Mouse (Mus musculus) midbrain, embryonic 16.5 days (tissue): ENCODE results near the gene Gpx5. TPM values are rescaled to one million over a fixed set of nuclear protein-coding genes. Genes with fewer than 3 reads are reported as not detected.

Experiments used
- ATAC-seq: fragments of 200-750 bp; cut with Nextera tagmentation; 2 replicates; pipeline ENCODE4 v1.8.0; 2017; ENCODE audit warnings: moderate TSS enrichment
- H3K27ac ChIP-seq: fragments of 300-500 bp; sonication (generic); 2 replicates; pipeline ENCODE4 v1.5.1; 2014; ENCODE audit warnings: mild to moderate bottlenecking, low read length, mixed read lengths
- H3K27me3 ChIP-seq: fragments of 300-500 bp; sonication (generic); 2 replicates; pipeline ENCODE4 v1.6.1; 2014; ENCODE audit warnings: low read depth, low read length, mixed read lengths; ENCODE audit not compliant: control insufficient read depth, insufficient read depth
- H3K36me3 ChIP-seq: fragments of 300-500 bp; sonication (generic); 2 replicates; pipeline ENCODE4 v1.6.1; 2014; ENCODE audit warnings: mild to moderate bottlenecking, low read length, moderate library complexity, mixed read lengths; ENCODE audit not compliant: control insufficient read depth, insufficient read depth
- H3K4me1 ChIP-seq: fragments of 300-500 bp; sonication (generic); 2 replicates; pipeline ENCODE4 v1.6.1; 2014; ENCODE audit warnings: mild to moderate bottlenecking, low read length, mixed read lengths; ENCODE audit not compliant: control insufficient read depth, insufficient read depth
- H3K4me2 ChIP-seq: fragments of 300-500 bp; sonication (generic); 2 replicates; pipeline ENCODE4 v1.6.1; 2014; ENCODE audit warnings: mild to moderate bottlenecking, low read length, mixed read lengths
- H3K4me3 ChIP-seq: fragments of 300-500 bp; sonication (generic); 2 replicates; pipeline ENCODE4 v1.5.1; 2014; ENCODE audit warnings: low read depth, mild to moderate bottlenecking, low read length, moderate library complexity, mixed read lengths
- H3K9ac ChIP-seq: fragments of 300-500 bp; sonication (generic); 2 replicates; pipeline ENCODE4 v1.6.1; 2014; ENCODE audit warnings: low read depth, low read length, mixed read lengths
- H3K9me3 ChIP-seq: fragments of 300-500 bp; sonication (generic); replicated peaks from 2 replicates; pipeline ENCODE4 v1.6.1; 2014; ENCODE audit warnings: mild to moderate bottlenecking, low read length, mixed read lengths; ENCODE audit not compliant: control insufficient read depth, poor library complexity, severe bottlenecking
- WGBS: fragments of 180-500 bp; shearing (Covaris S2); extraction: QIAGEN DNeasy Blood & Tissue Kit; methylation state at CpG from one replicate; pipeline ENCODE4 v1.1.7; 2014; 5-methylcytosine and 5-hydroxymethylcytosine counted together
- polyA plus RNA-seq: library from polyadenylated mRNA; unstranded; fragments of >200 nt; fragmentation: Nextera tagmentation; extraction: Ambion mirVana; gene quantifications from 2 replicates; pipeline ENCODE4 v1.2.1, GENCODE M21; 2015

The Gpx5 gene
- polyA plus RNA-seq, 1 experiment from 2014 or later = not detected

GRCm38 (mm10) chr13:21260289-21260688 is 32.2 kb downstream of the Gpx5 start:
- peak; percentile 23; the same call in 1 of the 2 replicates for ATAC-seq
- WGBS = 15% methylated on average over 5 of the region's 5 CpGs
- no peaks in the 10 kb centered on the region for H3K9me3 ChIP-seq
- H3K36me3 ChIP-seq = no peaks in the 10 kb centered on the region
- H3K9ac ChIP-seq = peak overlapping the region; percentile 63; the same call in 1 of the 2 replicates
- H3K27me3 ChIP-seq = peaks cover 5% of the 10 kb centered on the region
- H3K4me1 ChIP-seq = peaks cover 9% of the 10 kb centered on the region
- H3K4me3 ChIP-seq = peak overlapping the region; percentile 59
- peak overlapping the region; percentile 72 for H3K4me2 ChIP-seq
- no peak overlapping the region; the same call in 1 of the 2 replicates for H3K27ac ChIP-seq

DNA sequence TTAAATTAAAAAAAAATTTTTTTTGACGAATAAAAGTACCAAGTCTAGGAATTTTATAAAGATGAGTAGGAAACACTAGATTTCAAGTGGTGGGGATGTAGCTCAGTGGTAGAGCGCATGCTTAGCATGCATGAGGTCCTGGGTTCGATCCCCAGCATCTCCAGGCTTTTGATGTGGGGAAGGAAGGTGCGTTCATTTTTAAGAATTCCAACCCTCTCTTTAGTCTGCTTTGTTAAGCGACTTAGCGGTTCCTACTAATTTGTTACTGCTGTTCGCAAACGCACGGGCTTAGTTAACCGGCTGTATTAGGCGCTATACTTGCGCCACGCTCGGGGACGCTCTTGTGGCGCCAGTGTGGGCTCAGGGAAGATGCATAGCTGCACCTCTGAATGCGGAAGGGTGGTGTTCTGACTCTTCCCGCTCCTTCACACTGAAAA is 32.8 kb downstream of the Gpx5 start:
- no peaks in the 10 kb centered on the region for H3K36me3 ChIP-seq
- WGBS = under 1% methylated on average over 18 of the region's 18 CpGs
- ATAC-seq = peak; percentile 94
- peak overlapping the region; percentile 55 for H3K27ac ChIP-seq
- H3K4me1 ChIP-seq = peaks cover 9% of the 10 kb centered on the region
- peaks cover 6% of the 10 kb centered on the region for H3K27me3 ChIP-seq
- H3K9me3 ChIP-seq = no peaks in the 10 kb centered on the region
- H3K9ac ChIP-seq = peak overlapping the region; percentile 63
- peak overlapping the region; percentile 59 for H3K4me3 ChIP-seq
- H3K4me2 ChIP-seq = peak overlapping the region; percentile 72

DNA sequence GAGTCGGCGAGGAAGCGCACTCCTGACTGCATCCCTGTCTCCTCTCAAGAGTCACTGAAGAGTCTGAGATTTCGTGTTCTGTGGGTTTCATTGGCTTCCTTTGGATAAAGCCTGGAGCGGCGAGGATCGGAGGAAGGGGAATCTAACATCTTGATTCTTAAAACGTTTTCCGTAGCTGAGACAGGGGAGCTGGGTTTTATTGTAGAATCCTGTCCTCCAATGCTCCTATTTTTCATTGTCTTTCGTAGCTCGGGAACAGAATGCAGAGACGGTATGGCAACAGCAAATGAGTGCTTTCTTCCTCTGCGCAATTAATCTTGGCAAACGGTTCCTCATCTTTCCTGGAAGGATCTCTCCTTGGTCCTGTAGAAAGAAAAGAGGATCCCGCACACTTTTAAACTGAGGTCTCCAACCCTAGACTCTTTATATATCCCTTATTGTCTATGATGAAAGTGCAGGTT is 33.3 kb downstream of the Gpx5 start:
- ATAC-seq = peak; percentile 66
- Histone ChIP-seq H3K27ac (peak overlapping the region; percentile 36), H3K36me3 (no peaks in the 10 kb centered on the region), H3K4me1 (peaks cover 9% of the 10 kb centered on the region), H3K27me3 (peaks cover 6% of the 10 kb centered on the region), H3K9ac (peak overlapping the region; percentile 67), H3K4me2 (peak overlapping the region; percentile 72), H3K9me3 (no peaks in the 10 kb centered on the region), H3K4me3 (peak overlapping the region; percentile 59)
- WGBS = under 1% methylated on average over 15 of the region's 15 CpGs

GRCm38 (mm10) chr13:21258524-21258923 is 34.0 kb downstream of the Gpx5 start:
- no peak for ATAC-seq

DNA sequence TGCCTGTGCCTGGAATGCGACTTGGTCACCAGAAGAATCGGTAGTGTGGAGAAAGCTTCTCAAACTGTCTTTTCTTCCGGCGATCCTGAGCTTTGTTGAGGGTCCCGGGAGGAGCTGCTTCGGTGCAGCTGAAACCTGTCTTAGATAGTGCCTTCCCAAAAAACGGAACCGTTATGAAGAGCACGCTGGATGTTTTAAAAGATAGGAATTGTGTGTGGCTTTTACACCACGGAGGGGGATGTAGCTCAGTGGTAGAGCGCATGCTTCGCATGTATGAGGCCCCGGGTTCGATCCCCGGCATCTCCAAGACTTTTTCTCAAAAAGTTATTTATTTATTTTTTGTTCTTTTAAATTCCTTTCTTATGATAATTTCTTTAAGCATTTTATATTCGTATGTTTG is 38.5 kb downstream of the Gpx5 start:
- H3K4me3 ChIP-seq = peak overlapping the region; percentile 49
- H3K27me3 ChIP-seq = peaks cover 6% of the 10 kb centered on the region
- 3% methylated on average over 16 of the region's 16 CpGs for whole genome bisulfite sequencing
- H3K9ac ChIP-seq = peak overlapping the region; percentile 59
- peaks cover 7% of the 10 kb centered on the region for H3K4me1 ChIP-seq
- no peaks in the 10 kb centered on the region for H3K9me3 ChIP-seq
- no peaks in the 10 kb centered on the region for H3K36me3 ChIP-seq
- peak; percentile 86 for ATAC-seq
- peak overlapping the region; percentile 51 for H3K4me2 ChIP-seq
- no peak overlapping the region for H3K27ac ChIP-seq

More at GRCm38 (mm10) chr13:21258524-21258923, 34.0 kb downstream of the Gpx5 start:
- H3K4me2 ChIP-seq = peak overlapping the region; percentile 72
- no peaks in the 10 kb centered on the region for H3K36me3 ChIP-seq
- peak overlapping the region; percentile 67 for H3K9ac ChIP-seq
- H3K4me3 ChIP-seq = peak overlapping the region; percentile 59
- H3K27me3 ChIP-seq = peaks cover 6% of the 10 kb centered on the region
- H3K27ac ChIP-seq = no peak overlapping the region
- H3K4me1 ChIP-seq = peaks cover 9% of the 10 kb centered on the region
- no peaks in the 10 kb centered on the region for H3K9me3 ChIP-seq
- 11% methylated on average over 6 of the region's 6 CpGs for WGBS

GRCm38 (mm10) chr13:21253569-21253968 is 39.0 kb downstream of the Gpx5 start:
- Histone ChIP-seq H3K36me3 (no peaks in the 10 kb centered on the region), H3K4me2 (peak overlapping the region; percentile 51), H3K9ac (peak overlapping the region; percentile 59), H3K27me3 (peaks cover 6% of the 10 kb centered on the region), H3K27ac (0 out of 2 replicates have a peak overlapping the region, but pooled peaks have one; percentile 30), H3K4me3 (peak overlapping the region; percentile 49), H3K9me3 (no peaks in the 10 kb centered on the region), H3K4me1 (peaks cover 4% of the 10 kb centered on the region)
- under 1% methylated on average over 12 of the region's 12 CpGs for WGBS
- ATAC-seq = peak; percentile 86

DNA sequence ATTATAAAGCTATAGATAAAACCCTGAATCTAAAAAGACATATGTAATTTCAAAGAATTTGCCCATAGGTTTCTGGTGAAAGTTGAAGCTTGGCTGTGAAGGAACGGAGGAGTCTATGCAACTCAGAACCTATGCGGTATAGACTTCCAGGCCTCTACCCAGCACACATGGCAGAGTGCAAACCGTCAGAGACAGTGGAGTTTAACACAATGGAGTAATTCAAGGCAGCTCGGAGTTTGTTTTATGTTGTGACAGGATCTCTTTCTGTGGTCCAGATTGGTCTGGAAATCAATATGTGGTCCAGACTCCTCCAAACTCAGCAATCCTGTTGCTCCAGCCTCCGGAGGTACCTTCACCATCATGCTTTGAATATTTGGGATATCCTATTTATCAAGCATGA is 39.5 kb downstream of the Gpx5 start:
- Histone ChIP-seq H3K4me2 (peak overlapping the region; percentile 51), H3K4me3 (peak overlapping the region; percentile 49), H3K9ac (peak overlapping the region; percentile 59; the same call in 1 of the 2 replicates), H3K36me3 (no peaks in the 10 kb centered on the region), H3K4me1 (0 out of 2 replicates have a peak, but pooled peaks cover under 1% of the 10 kb centered on the region), H3K9me3 (no peaks in the 10 kb centered on the region), H3K27ac (no peak overlapping the region), H3K27me3 (peaks cover 6% of the 10 kb centered on the region)
- peak; percentile 51; the same call in 1 of the 2 replicates for ATAC-seq
- WGBS = 19% methylated on average over 5 of the region's 5 CpGs

GRCm38 (mm10) chr13:21250074-21250681 is 42.4 kb downstream of the Gpx5 start:
- WGBS = 35% methylated on average over 9 of the region's 9 CpGs
- peaks cover 2% of the 10 kb centered on the region; the same call in 1 of the 2 replicates for H3K27me3 ChIP-seq
- H3K9me3 ChIP-seq = no peaks in the 10 kb centered on the region
- H3K36me3 ChIP-seq = no peaks in the 10 kb centered on the region
- H3K27ac ChIP-seq = no peak overlapping the region
- H3K9ac ChIP-seq = no peak overlapping the region
- no peak for ATAC-seq
- no peak overlapping the region for H3K4me2 ChIP-seq
- H3K4me3 ChIP-seq = no peak overlapping the region
- no peaks in the 10 kb centered on the region for H3K4me1 ChIP-seq

DNA sequence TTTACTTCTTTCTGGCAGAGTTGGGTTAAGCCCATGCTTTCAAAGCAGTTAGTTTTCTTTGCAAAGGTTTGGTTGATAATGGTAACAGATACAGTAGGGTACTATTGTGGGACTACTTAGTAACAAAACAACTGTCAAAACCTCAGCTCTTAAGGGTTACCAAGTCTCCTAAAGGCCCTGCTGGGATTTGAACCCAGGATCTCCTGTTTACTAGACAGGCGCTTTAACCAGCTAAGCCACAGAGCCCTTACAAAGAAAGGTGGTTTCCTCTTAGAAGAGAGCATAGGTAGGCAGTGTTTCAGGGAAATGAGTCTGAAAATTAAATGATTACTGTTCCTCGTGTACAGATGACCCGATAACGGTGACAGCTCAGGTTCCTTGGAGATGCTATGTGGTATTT is 43.5 kb downstream of the Gpx5 start:
- Histone ChIP-seq H3K4me1 (no peaks in the 10 kb centered on the region), H3K27ac (no peak overlapping the region), H3K9ac (no peak overlapping the region), H3K4me2 (no peak overlapping the region), H3K27me3 (peaks cover 5% of the 10 kb centered on the region), H3K36me3 (no peaks in the 10 kb centered on the region), H3K9me3 (no peaks in the 10 kb centered on the region), H3K4me3 (no peak overlapping the region)
- 20% methylated on average over 4 of the region's 4 CpGs for WGBS
- ATAC-seq = no peak
